11 mouse cellular contexts compared by ENCODE assay signal in genomic region chr6:28345181-28345580, GRCm38 (mm10). TPM values are rescaled to one million over a fixed set of nuclear protein-coding genes. Genes with fewer than 3 reads are reported as not detected.
A peak's percentile ranks its signal among the peaks of the same experiment; 100 is the strongest.
DNase-seq lines count a peak whose midpoint lies in the region; ATAC-seq lines count a peak whose summit lies in the region.
"Had no signal": no experiment of that assay in that cellular context is flagged by ENCODE, and none has a peak within 500 bp of the region (broad histone marks: within the 10 kb centered on the region; RNA-seq: fewer than 3 reads in every experiment).

No protein-coding gene starts in this region.

- no peaks in the 10 kb centered on the region for H3K27me3 ChIP-seq in hindbrain, embryonic 10.5 days (ENCODE audit: insufficient read depth, poor library complexity, severe bottlenecking)
- H3K27me3 ChIP-seq in hindbrain, embryonic 13.5 days = no peaks in the 10 kb centered on the region
- no peaks in the 10 kb centered on the region for H3K27me3 ChIP-seq in liver, embryonic 11.5 days (replicated peaks; ENCODE audit: control insufficient read depth, insufficient read depth, low read length)

- H3K9me3 ChIP-seq in hindbrain, embryonic 10.5 days = no peaks in the 10 kb centered on the region
- no peaks in the 10 kb centered on the region for H3K9me3 ChIP-seq in hindbrain, embryonic 13.5 days
- no peaks in the 10 kb centered on the region for H3K9me3 ChIP-seq in liver, embryonic 11.5 days (ENCODE audit: control insufficient read depth, low read length)

- H3K36me3 ChIP-seq in hindbrain, embryonic 10.5 days = no peaks in the 10 kb centered on the region
- H3K36me3 ChIP-seq in hindbrain, embryonic 13.5 days = no peaks in the 10 kb centered on the region
- no peaks in the 10 kb centered on the region for H3K36me3 ChIP-seq in liver, embryonic 11.5 days (ENCODE audit: control insufficient read depth, insufficient read depth, low read length)

- no peak overlapping the region for H3K27ac ChIP-seq in hindbrain, embryonic 10.5 days
- no peak overlapping the region for H3K27ac ChIP-seq in hindbrain, embryonic 13.5 days
- no peak overlapping the region for H3K27ac ChIP-seq in liver, embryonic 11.5 days (ENCODE audit: low read depth, low read length)

- no peak overlapping the region for H3K4me3 ChIP-seq in hindbrain, embryonic 10.5 days
- H3K4me3 ChIP-seq in hindbrain, embryonic 13.5 days = no peak overlapping the region
- H3K4me3 ChIP-seq in liver, embryonic 11.5 days (ENCODE audit: low read depth, low read length) = no peak overlapping the region

- H3K4me1 ChIP-seq in hindbrain, embryonic 10.5 days (replicated peaks) = no peaks in the 10 kb centered on the region
- H3K4me1 ChIP-seq in hindbrain, embryonic 13.5 days (replicated peaks) = no peaks in the 10 kb centered on the region
- H3K4me1 ChIP-seq in liver, embryonic 11.5 days (replicated peaks; ENCODE audit: control insufficient read depth, insufficient read depth, low read length) = no peaks in the 10 kb centered on the region

- no peak overlapping the region for H3K4me2 ChIP-seq in hindbrain, embryonic 13.5 days
- no peak overlapping the region for H3K4me2 ChIP-seq in liver, embryonic 11.5 days

- no peak overlapping the region for H3K9ac ChIP-seq in hindbrain, embryonic 13.5 days
- H3K9ac ChIP-seq in liver, embryonic 11.5 days (ENCODE audit: low read depth, low read length) = no peak overlapping the region

- peak; percentile 23 for DNase-seq in hindbrain, embryonic 10.5 days (ENCODE audit: low spot score)
- DNase-seq in 3T3-L1 (ENCODE audit: low read depth, low spot score) (peak; percentile 52), WW6 (ENCODE audit: low read depth, low spot score) (peak; percentile 14)
- DNase-seq in hindlimb bud, embryonic 11.5 days (ENCODE audit: extremely low spot score, low read depth, low spot score) = peak; percentile 39
- no peak for DNase-seq in liver, embryonic 11.5 days (ENCODE audit: low spot score)
- DNase-seq in cerebellum, adult 18-20 months = no peak
- no peak for DNase-seq in spleen, postnatal 10 days (ENCODE audit: low spot score in 2 of 2)
- DNase-seq: cerebellum, postnatal 36 days; kidney, adult 9 months had no signal

- ATAC-seq in hindbrain, embryonic 13.5 days (ENCODE audit: low FRiP score) = no peak
- ATAC-seq in liver, embryonic 11.5 days (replicated peaks; ENCODE audit: low FRiP score) = no peak
- ATAC-seq: forebrain, embryonic 14.5 days had no signal

- WGBS in hindbrain, embryonic 10.5 days = 47% methylated on average over 7 of the region's 7 CpGs
- 45% methylated on average over 7 of the region's 7 CpGs for WGBS in hindbrain, embryonic 13.5 days
- WGBS in liver, embryonic 11.5 days = 55% methylated on average over 7 of the region's 7 CpGs

RNA-seq across cellular contexts. Expression of gene Zfp800, which starts 52.6 kb away (rescaled TPM):
- 17.5 and 20.7 TPM in 2 replicates for polyA plus RNA-seq in hindbrain, embryonic 10.5 days (2016; fragmentation: Nextera tagmentation; extraction: Ambion mirVana)
- polyA plus RNA-seq in hindbrain, embryonic 13.5 days (2015; fragmentation: Nextera tagmentation; extraction: Ambion mirVana) = 21.5 and 23.0 TPM in 2 replicates
- 39.5 and 41.2 TPM in 2 replicates for polyA plus RNA-seq in liver, embryonic 11.5 days (2014; fragmentation: Nextera tagmentation; extraction: Ambion mirVana)

Comparison
In these comparisons a context has a peak if more than half of its experiments do, and no peak if none do; other contexts are left out.
1. DNase-seq: peak in hindbrain, embryonic 10.5 days (single experiment), 3T3-L1 (single experiment), WW6 (single experiment) and hindlimb bud, embryonic 11.5 days (single experiment); none in liver, embryonic 11.5 days (single experiment), cerebellum, adult 18-20 months (0 of 2) and spleen, postnatal 10 days (0 of 2).